Mouse (Mus musculus): ENCODE measurements around the gene Dnajc3. TPM values are rescaled to one million over a fixed set of nuclear protein-coding genes. Genes with fewer than 3 reads are reported as not detected.

Dnajc3 gene
- polyA plus RNA-seq, 1 experiment from 2014 or later: 55.5 TPM

- Histone ChIP-seq H3K9ac (no peak overlapping the region), H3K4me2 (no peak overlapping the region), H3K27ac (ENCODE audit: low read depth) (no peak overlapping the region), H3K4me1 (ENCODE audit: insufficient read depth) (no peaks in the 10 kb centered on the region), H3K4me3 (ENCODE audit: low read depth, low read length) (no peak overlapping the region), H3K36me3 (ENCODE audit: insufficient read depth) (peaks cover 62% of the 10 kb centered on the region), H3K27me3 (ENCODE audit: insufficient read depth, low read length) (no peaks in the 10 kb centered on the region), H3K9me3 (ENCODE audit: low read depth, low read length) (no peaks in the 10 kb centered on the region)
- DNase-seq (no peak), ATAC-seq (ENCODE audit: insufficient read depth) (no peak)
- TF ChIP-seq CTCF (IDR thresholded peaks at IDR 0.05; ENCODE audit: low read depth): no peak
Measured at GRCm38 (mm10) chr14:118983396-118983795, 45.6 kb downstream of the Dnajc3 start.

GRCm38 (mm10) chr14:118984161-118984560, 46.4 kb downstream of the Dnajc3 start:
- Histone ChIP-seq H3K4me1 (ENCODE audit: insufficient read depth) (no peaks in the 10 kb centered on the region), H3K27me3 (ENCODE audit: insufficient read depth, low read length) (no peaks in the 10 kb centered on the region), H3K4me2 (no peak overlapping the region), H3K9me3 (ENCODE audit: low read depth, low read length) (no peaks in the 10 kb centered on the region), H3K36me3 (ENCODE audit: insufficient read depth) (peaks cover 61% of the 10 kb centered on the region), H3K4me3 (ENCODE audit: low read depth, low read length) (no peak overlapping the region), H3K9ac (no peak overlapping the region), H3K27ac (ENCODE audit: low read depth) (no peak overlapping the region; the same call in 1 of the 2 replicates)
- ATAC-seq (ENCODE audit: insufficient read depth): no peak
- no peak for DNase-seq
- 83% methylated on average over 4 of the region's 4 CpGs for WGBS
- TF ChIP-seq CTCF (IDR thresholded peaks at IDR 0.05; ENCODE audit: low read depth): no peak

GRCm38 (mm10) chr14:118986653-118987522, 49.1 kb downstream of the Dnajc3 start:
- ATAC-seq (ENCODE audit: insufficient read depth): no peak
- TF ChIP-seq CTCF (IDR thresholded peaks at IDR 0.05; ENCODE audit: low read depth): peak; percentile 89
- WGBS: 40% methylated on average over 16 of the region's 16 CpGs
- peak; percentile 88 for DNase-seq
- Histone ChIP-seq H3K4me2 (no peak overlapping the region), H3K4me1 (ENCODE audit: insufficient read depth) (no peaks in the 10 kb centered on the region), H3K27ac (ENCODE audit: low read depth) (no peak overlapping the region), H3K4me3 (ENCODE audit: low read depth, low read length) (no peak overlapping the region), H3K9me3 (ENCODE audit: low read depth, low read length) (no peaks in the 10 kb centered on the region), H3K9ac (no peak overlapping the region), H3K27me3 (ENCODE audit: insufficient read depth, low read length) (no peaks in the 10 kb centered on the region), H3K36me3 (ENCODE audit: insufficient read depth) (peaks cover 44% of the 10 kb centered on the region)

GRCm38 (mm10) chr14:118987523-118988496, 50.0 kb downstream of the Dnajc3 start:
- no peak overlapping the region for H3K4me3 ChIP-seq (ENCODE audit: low read depth, low read length)
- TF ChIP-seq CTCF (IDR thresholded peaks at IDR 0.05; ENCODE audit: low read depth): no peak
- H3K36me3 ChIP-seq (ENCODE audit: insufficient read depth): peaks cover 48% of the 10 kb centered on the region
- H3K27ac ChIP-seq (ENCODE audit: low read depth): no peak overlapping the region
- DNase-seq: peak; percentile 49
- H3K9ac ChIP-seq: no peak overlapping the region
- H3K4me2 ChIP-seq: no peak overlapping the region
- H3K27me3 ChIP-seq (ENCODE audit: insufficient read depth, low read length): no peaks in the 10 kb centered on the region
- H3K9me3 ChIP-seq (ENCODE audit: low read depth, low read length): no peaks in the 10 kb centered on the region
- no peaks in the 10 kb centered on the region for H3K4me1 ChIP-seq (ENCODE audit: insufficient read depth)
- peak; percentile 77 for ATAC-seq (ENCODE audit: insufficient read depth)
- 53% methylated on average over 13 of the region's 13 CpGs for WGBS

GRCm38 (mm10) chr14:118995226-118995925, 57.6 kb downstream of the Dnajc3 start:
- no peak for DNase-seq
- H3K36me3 ChIP-seq (ENCODE audit: insufficient read depth): peaks cover 48% of the 10 kb centered on the region
- WGBS: 85% methylated on average over 9 of the region's 9 CpGs

GRCm38 (mm10) chr14:119003320-119003719, 65.5 kb downstream of the Dnajc3 start:
- TF ChIP-seq CTCF (IDR thresholded peaks at IDR 0.05; ENCODE audit: low read depth): peak; percentile 54
- Histone ChIP-seq H3K4me1 (ENCODE audit: insufficient read depth) (no peaks in the 10 kb centered on the region), H3K27ac (ENCODE audit: low read depth) (no peak overlapping the region), H3K4me2 (no peak overlapping the region), H3K36me3 (ENCODE audit: insufficient read depth) (peaks cover 16% of the 10 kb centered on the region; the same call in 1 of the 2 replicates), H3K27me3 (ENCODE audit: insufficient read depth, low read length) (no peaks in the 10 kb centered on the region), H3K4me3 (ENCODE audit: low read depth, low read length) (no peak overlapping the region), H3K9me3 (ENCODE audit: low read depth, low read length) (no peaks in the 10 kb centered on the region), H3K9ac (no peak overlapping the region)
- DNase-seq: peak; percentile 66
- ATAC-seq (ENCODE audit: insufficient read depth): no peak

More at GRCm38 (mm10) chr14:118995226-118995925, 57.6 kb downstream of the Dnajc3 start:
- H3K9ac ChIP-seq: no peak overlapping the region
- no peaks in the 10 kb centered on the region for H3K9me3 ChIP-seq (ENCODE audit: low read depth, low read length)
- H3K4me2 ChIP-seq: no peak overlapping the region
- no peaks in the 10 kb centered on the region for H3K27me3 ChIP-seq (ENCODE audit: insufficient read depth, low read length)
- TF ChIP-seq CTCF (IDR thresholded peaks at IDR 0.05; ENCODE audit: low read depth): no peak
- no peak overlapping the region for H3K27ac ChIP-seq (ENCODE audit: low read depth)
- no peaks in the 10 kb centered on the region for H3K4me1 ChIP-seq (ENCODE audit: insufficient read depth)
- no peak for ATAC-seq (ENCODE audit: insufficient read depth)
- no peak overlapping the region for H3K4me3 ChIP-seq (ENCODE audit: low read depth, low read length)
